In the genomic region with DNA sequence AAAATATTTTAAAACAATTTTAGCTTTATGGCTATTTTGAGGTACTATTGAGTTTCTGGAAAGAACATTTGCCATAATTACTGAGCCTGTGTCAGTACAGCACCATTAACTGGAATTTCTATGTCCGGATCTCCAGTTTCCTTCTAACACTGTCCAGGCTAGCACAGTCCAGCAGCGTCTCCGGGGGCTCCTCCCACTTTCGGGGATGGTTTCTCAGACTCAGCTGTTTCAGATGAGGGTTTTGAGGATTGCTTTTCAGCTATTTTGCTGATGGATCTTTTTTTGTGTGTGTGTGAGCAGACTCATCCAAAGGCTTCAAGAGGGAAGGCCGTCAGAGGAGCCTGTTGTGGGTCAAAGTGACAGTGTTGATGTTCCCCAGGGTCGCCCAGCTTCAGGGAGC, we compare ENCODE assay signal across 21 mouse cellular contexts. TPM values are rescaled to one million over a fixed set of nuclear protein-coding genes. Genes with fewer than 3 reads are reported as not detected.
A peak's percentile ranks its signal among the peaks of the same experiment; 100 is the strongest.
DNase-seq lines count a peak whose midpoint lies in the region; TF ChIP-seq lines count a peak whose summit lies in the region.
"Had no signal": no experiment of that assay in that cellular context is flagged by ENCODE, and none has a peak within 500 bp of the region (broad histone marks: within the 10 kb centered on the region; RNA-seq: fewer than 3 reads in every experiment).

No protein-coding gene starts in this region.

- no peaks in the 10 kb centered on the region for H3K36me3 ChIP-seq in kidney, adult 2 months (ENCODE audit: control insufficient read depth, insufficient read depth, low read length)
- peaks cover 27% of the 10 kb centered on the region for H3K36me3 ChIP-seq in midbrain, embryonic 10.5 days
- H3K36me3 ChIP-seq: neural tube, embryonic 15.5 days had no signal

- peak; percentile 48 for DNase-seq in gastrocnemius, adult 2 months
- no peak for DNase-seq in gastrocnemius, postnatal 4 days (ENCODE audit: low spot score in 2 of 2)
- DNase-seq in kidney, adult 2 months, result peak; percentile 31
- no peak for DNase-seq in kidney, postnatal 4 days
- peak; percentile 71 for DNase-seq in lung, postnatal 10 days
- no peak for DNase-seq in lung, adult 18-20 months
- peak; percentile 48 for DNase-seq in yolk sac, embryonic 10.5 days (ENCODE audit: low spot score)
- no peak for DNase-seq in midbrain, embryonic 10.5 days (ENCODE audit: low spot score)
- DNase-seq: adrenal gland, postnatal 25 days; cerebellum, adult 8-10 months; right cerebral cortex, postnatal 4 days; thymus, postnatal 25 days had no signal

- no peak for TF ChIP-seq POLR2A in kidney, adult 2 months (IDR thresholded peaks at IDR 0.05; ENCODE audit: low read depth, low read length)

- 45% methylated on average over 6 of the region's 6 CpGs for WGBS in kidney, adult 2 months
- 82% methylated on average over 6 of the region's 6 CpGs for WGBS in midbrain, embryonic 10.5 days

- no peaks in the 10 kb centered on the region for H3K27me3 ChIP-seq in kidney, adult 2 months (replicated peaks; ENCODE audit: control insufficient read depth, insufficient read depth, low read length)
- no peaks in the 10 kb centered on the region; the same call in 1 of the 2 replicates for H3K27me3 ChIP-seq in midbrain, embryonic 10.5 days (ENCODE audit: low read depth, poor library complexity, severe bottlenecking)
- H3K27me3 ChIP-seq: forebrain, embryonic 12.5 days; liver, embryonic 15.5 days; megakaryocyte, embryonic 14.5 days; neural tube, embryonic 15.5 days had no signal

- no peaks in the 10 kb centered on the region; the same call in 1 of the 2 replicates for H3K4me1 ChIP-seq in kidney, adult 2 months (ENCODE audit: control insufficient read depth, insufficient read depth, low read length)
- peaks cover 49% of the 10 kb centered on the region for H3K4me1 ChIP-seq in midbrain, embryonic 10.5 days

- no peaks in the 10 kb centered on the region for H3K9me3 ChIP-seq in midbrain, embryonic 10.5 days (replicated peaks)
- H3K9me3 ChIP-seq: forebrain, embryonic 12.5 days; limb, embryonic 10.5 days; liver, embryonic 15.5 days; megakaryocyte, embryonic 14.5 days; neural tube, embryonic 15.5 days had no signal

- H3K4me3 ChIP-seq in gastrocnemius, adult 2 months, result no peak overlapping the region
- no peak overlapping the region for H3K4me3 ChIP-seq in kidney, adult 2 months (ENCODE audit: insufficient read depth, low read depth, low read length)
- no peak overlapping the region for H3K4me3 ChIP-seq in midbrain, embryonic 10.5 days
- H3K4me3 ChIP-seq: forebrain, embryonic 12.5 days; limb, embryonic 10.5 days; liver, embryonic 15.5 days; megakaryocyte, embryonic 14.5 days; neural tube, embryonic 15.5 days had no signal

- intact Hi-C loops in gastrocnemius, adult 2 months (cut with DNase I), result no loop called here

- peak overlapping the region; percentile 82 for H3K27ac ChIP-seq in gastrocnemius, adult 2 months
- H3K27ac ChIP-seq in kidney, adult 2 months (ENCODE audit: insufficient read depth, low read depth, low read length), result no peak overlapping the region
- H3K27ac ChIP-seq in midbrain, embryonic 10.5 days (replicated peaks), result no peak overlapping the region
- H3K27ac ChIP-seq: forebrain, embryonic 12.5 days; limb, embryonic 10.5 days; liver, embryonic 15.5 days; neural tube, embryonic 15.5 days had no signal

- no peak for TF ChIP-seq CTCF in gastrocnemius, adult 2 months (IDR thresholded peaks at IDR 0.05)
- no peak for TF ChIP-seq CTCF in kidney, adult 2 months (conservative IDR thresholded peaks at IDR 0.05; ENCODE audit: insufficient read depth, insufficient read length, low read depth, low read length)

RNA-seq across cellular contexts. Expression of a gene that starts 4.3 kb away (rescaled TPM):
- 10 to 100 TPM; 13.5 TPM for total RNA-seq in gastrocnemius, adult 2 months (2021)
- total RNA-seq in gastrocnemius, postnatal 4 days (2021), result 10 to 100 TPM; 32.4 to 32.9 TPM
- 70.0 and 75.9 TPM in 2 replicates for polyA plus RNA-seq in kidney, adult 2 months (2012; rRNA removed)
- polyA plus RNA-seq in midbrain, embryonic 10.5 days (2016; fragmentation: Nextera tagmentation; extraction: Ambion mirVana), result 68.8 and 75.6 TPM in 2 replicates

RNA-seq across cellular contexts. Expression of a gene that starts 24.4 kb away (rescaled TPM):
- not detected for total RNA-seq in gastrocnemius, adult 2 months (2021)
- not detected for total RNA-seq in gastrocnemius, postnatal 4 days (2021)
- polyA plus RNA-seq in kidney, adult 2 months (2012; rRNA removed), result not detected in 2 replicates
- 0.42 and 1.1 TPM in 2 replicates for polyA plus RNA-seq in midbrain, embryonic 10.5 days (2016; fragmentation: Nextera tagmentation; extraction: Ambion mirVana)
- total RNA-seq: adrenal gland, postnatal 25 days; monocyte, adult 5-6 weeks had no signal
- polyA plus RNA-seq: activated CD4-positive, CD25-positive, alpha-beta regulatory T cell, adult 4 months; cortical plate, adult 2 months; heart, embryonic 16.5 days; limb, embryonic 10.5 days had no signal

RNA-seq across cellular contexts. Expression of a gene that starts 46.5 kb away (rescaled TPM):
- 1 to 10 TPM; 2.2 to 2.8 TPM for total RNA-seq in gastrocnemius, adult 2 months (2021)
- total RNA-seq in gastrocnemius, postnatal 4 days (2021), result 10 to 100 TPM; 13.3 to 13.6 TPM
- polyA plus RNA-seq in kidney, adult 2 months (2012; rRNA removed), result 31.8 and 33.9 TPM in 2 replicates
- 16.1 and 19.3 TPM in 2 replicates for polyA plus RNA-seq in midbrain, embryonic 10.5 days (2016; fragmentation: Nextera tagmentation; extraction: Ambion mirVana)

Comparison
In these comparisons a context has a peak if more than half of its experiments do, and no peak if none do; other contexts are left out.
1. DNase-seq: peak in gastrocnemius, adult 2 months (single experiment), kidney, adult 2 months (single experiment), lung, postnatal 10 days (single experiment) and yolk sac, embryonic 10.5 days (single experiment); none in gastrocnemius, postnatal 4 days (0 of 2), kidney, postnatal 4 days (0 of 2), lung, adult 18-20 months (0 of 2) and midbrain, embryonic 10.5 days (single experiment).